Mouse (Mus musculus) neural tube, embryonic 10.5 days (tissue): ENCODE measurements at regions not wholly inside any gene's neighbourhood (a gene's known extent, or its start where the extent isn't known, plus 50 kb on each side); places are given as distances from the start of the nearest gene placed in this dataset.
"Not testable (repeated sequence)": the region's sequence is repeated elsewhere in the genome, so short reads cannot be mapped to it uniquely, and the experiment has no call there.

Experiments
- DNase-seq: peaks from one replicate; pipeline ENCODE4 v3.0.0-alpha.2; 2017; ENCODE audit warnings: low spot score; ENCODE audit errors: extremely low spot score

GRCm38 (mm10) chr5:118483001-118483400, 77.5 kb upstream of the Med13l start:
- DNase-seq: no peak

DNA sequence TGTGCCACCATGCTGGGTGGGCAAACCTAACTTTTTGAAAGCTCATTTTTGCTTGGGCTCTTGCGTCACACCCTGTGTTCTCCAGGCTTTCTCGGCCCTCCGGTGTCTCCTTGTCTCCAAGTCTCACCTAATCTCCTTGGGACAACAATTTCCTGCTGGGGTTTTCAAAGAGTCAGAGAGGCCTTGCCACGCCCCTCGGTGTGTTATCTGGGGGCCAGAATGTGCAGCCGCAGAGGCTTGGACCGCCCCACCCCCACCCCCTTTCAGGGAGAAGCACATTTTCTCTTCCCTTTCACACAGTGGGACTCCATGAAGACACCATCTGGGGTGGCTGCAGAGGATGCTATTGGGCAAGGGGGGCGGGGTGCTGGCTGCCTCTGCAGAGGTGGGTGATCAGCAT, 76.9 kb upstream of the Med13l start:
- no peak for DNase-seq

DNA sequence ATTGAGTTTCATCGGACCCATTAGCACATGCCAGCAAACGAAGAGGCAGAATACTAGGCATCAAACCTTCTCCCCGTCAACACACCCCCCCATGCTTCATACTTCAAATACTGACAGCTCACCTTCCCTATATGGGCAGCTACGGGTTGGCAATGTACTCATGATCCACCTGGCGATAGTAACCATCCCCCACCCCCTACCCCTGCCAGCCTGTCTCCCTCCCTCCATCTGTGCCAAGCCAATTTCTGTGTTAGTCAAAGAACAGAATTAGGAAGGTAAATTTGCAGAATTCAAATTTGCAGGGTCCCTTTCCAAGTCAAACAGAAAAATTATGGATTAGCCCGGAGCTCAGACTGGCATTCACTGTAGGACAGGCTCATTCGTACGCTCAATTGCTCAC, 75.3 kb upstream of the Med13l start:
- DNase-seq: no peak

DNA sequence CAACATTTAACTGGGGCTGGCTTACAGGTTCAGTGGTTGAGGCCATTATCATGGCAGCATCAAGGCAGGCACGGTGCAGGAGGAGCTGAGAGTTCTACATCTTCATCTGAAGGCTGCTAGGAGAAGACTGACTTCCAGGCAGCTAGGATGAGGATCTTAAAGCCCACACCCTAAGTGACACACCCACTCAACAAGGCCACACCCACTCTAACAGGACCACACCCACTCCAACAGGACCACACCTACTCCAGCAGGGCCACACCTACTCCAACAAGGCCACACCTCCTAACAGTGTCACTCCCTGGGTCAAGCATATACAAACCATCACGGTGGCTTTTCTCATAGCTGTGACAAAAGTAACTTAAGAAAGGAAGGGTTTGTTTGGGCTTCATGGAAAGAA, 68.0 kb upstream of the Med13l start:
- not testable (repeated sequence) for DNase-seq

DNA sequence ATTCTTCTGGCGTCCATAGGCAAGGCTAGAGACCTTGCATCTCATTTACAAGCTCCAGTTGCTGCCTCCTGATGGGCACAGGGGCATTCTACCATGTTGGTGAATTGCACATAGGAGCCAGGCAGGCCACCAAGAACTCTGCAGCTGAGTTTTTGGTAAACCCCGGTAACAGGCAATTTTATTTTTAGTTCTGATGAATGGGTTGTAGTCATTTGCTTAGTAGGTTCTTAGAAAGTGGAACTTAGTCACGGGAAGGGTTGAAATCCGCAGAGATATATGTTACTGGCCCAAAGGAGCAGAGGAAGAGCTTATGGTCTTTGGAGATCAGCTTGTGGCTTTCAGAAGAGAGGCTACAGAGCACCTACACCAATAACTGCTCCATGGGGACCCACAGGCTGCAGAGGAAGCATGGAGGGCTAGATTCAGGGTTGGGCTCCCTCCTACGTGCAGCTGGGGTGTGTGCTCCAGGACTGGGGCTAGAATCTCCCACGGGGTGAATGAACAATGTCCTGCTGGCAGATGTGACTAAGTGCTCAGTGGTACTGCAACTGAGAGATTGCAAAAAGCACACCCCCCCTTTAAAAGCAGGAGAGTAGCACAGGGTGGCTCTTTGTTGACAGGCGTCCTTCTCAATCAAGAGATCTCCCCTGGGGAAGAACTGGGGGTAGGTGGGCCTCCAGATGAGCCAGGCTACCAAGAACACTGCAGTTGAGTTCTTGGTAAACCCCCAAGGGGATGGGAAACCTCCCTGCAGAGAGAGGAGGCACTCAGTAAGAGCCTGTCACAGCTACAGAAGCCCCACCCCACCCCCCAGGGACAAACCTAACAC, 65.6 kb upstream of the Med13l start:
- DNase-seq: no peak

GRCm38 (mm10) chr5:118495478-118495760, 65.1 kb upstream of the Med13l start:
- no peak for DNase-seq

DNA sequence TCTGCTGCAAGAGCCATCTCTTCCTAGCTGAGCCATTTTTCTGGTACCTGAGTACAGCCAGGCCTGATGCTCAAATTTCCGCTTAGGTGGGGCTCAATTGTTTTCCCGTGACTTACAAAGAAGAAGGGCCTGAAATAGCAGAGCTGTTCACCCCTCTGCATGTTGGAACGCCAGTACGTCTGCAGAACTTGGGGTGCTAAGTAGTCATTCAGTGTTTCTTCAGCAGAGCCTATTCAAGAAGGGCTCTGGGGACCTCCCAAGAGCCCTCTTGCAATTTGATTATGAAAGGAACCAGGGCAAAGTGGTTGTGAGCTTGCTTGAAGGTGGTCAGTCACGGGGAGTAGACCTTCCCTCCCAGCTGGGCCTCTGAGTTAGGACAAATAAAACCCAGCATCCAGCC, 58.9 kb upstream of the Med13l start:
- no peak for DNase-seq

DNA sequence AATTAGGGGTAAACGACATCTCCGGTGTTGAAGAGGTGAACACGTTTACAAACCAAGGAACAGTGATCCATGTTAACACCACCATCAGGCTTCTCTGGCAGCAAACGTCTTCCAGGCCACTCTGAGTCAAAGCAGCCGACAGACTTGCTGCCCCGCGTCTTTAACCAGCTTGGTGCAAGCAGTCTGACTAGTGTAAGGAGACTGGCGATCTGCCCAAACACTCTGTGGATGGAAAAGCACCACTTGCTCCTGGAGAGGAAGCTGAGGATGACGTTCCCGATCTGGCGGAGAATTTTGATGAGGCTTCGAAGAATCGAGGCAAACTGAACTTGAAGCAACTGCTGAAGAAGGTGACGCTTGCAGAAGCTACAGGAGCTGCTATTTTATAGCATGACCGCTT, 57.5 kb upstream of the Med13l start:
- no peak for DNase-seq

- no peak for DNase-seq
Observed at GRCm38 (mm10) chr5:118504170-118504569, 56.3 kb upstream of the Med13l start.

- no peak for DNase-seq
Observed at GRCm38 (mm10) chr5:118504926-118505325, 55.6 kb upstream of the Med13l start.

DNA sequence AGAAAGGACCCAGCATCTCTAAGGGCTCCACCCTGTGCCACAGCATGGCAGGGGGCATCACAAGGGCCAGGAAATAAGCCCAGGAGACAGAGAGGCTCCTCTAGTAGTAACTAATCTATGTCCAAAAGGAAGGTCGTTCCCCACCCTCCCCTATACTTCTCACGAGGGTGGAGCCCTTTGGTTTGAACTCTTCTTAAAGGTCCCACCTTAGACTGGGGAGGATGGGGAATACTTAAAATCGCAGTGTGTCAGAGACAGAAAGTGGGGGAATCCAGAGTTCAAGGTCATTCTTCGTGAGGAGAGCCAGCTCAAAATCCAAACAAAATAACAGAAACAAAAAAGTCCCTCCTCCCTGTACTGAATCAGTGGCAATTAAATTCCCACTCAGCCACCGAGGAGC, 50.6 kb upstream of the Med13l start:
- DNase-seq: no peak
